Mouse (Mus musculus) cerebellum, postnatal 10 days (tissue): ENCODE measurements around the gene Ggn.
"Not testable (repeated sequence)": the region's sequence is repeated elsewhere in the genome, so short reads cannot be mapped to it uniquely, and the experiment has no call there.

Source experiments
- DNase-seq, 2 experiments: peaks; one replicate each; pipeline ENCODE4 v3.0.0; 2021; ENCODE audit warnings: mixed read lengths in 2 of 2

Gene Ggn

DNA sequence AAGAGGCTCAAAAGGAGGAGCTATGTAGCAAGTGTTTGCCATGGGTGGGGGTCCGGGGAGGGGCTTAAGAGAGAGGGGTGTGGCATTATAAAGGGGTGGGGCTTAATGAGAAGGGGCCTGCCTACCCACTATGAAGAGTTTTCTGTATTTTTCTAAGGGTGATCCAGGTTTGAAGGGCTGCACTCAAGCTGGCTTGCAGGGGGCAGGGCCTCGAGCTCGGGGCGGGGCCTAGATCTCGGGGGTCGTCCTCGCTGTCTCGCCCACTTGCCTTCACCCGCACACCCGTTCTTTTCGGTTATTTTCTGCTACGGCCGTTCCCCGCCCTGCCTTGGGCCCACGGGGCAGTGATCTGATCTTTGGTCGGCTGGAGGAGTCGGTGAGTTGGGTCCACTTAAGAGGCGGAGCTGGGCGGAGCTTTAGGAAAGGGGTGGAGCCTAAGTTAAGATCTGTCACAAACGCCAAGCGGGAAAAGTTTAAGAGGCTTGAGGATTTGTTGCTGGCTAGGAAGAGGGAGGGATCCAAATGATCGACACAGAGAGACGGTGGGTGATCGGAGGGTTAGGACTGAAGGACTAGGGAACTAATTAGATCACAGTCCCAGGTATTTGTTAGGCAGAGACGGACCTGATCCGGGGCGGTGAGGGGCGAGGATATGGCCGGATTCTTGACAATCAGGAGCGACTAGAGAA, at the start of gene Ggn, which contains the start of gene Spred3:
Gene Ggn (plus strand): TSS at position 145 of the 689 bp plus-strand sequence.
Gene Spred3 (minus strand): TSS at position 346 of the 689 bp plus-strand sequence.
- peak; percentile 69 to 72 for DNase-seq

GRCm38 (mm10) chr7:29122821-29123220, 47.2 kb upstream of the Ggn start:
- no peak for DNase-seq

- no peak for DNase-seq
These were observed 46.3 kb upstream of the Ggn start for GRCm38 (mm10) chr7:29123531-29124358.

DNA sequence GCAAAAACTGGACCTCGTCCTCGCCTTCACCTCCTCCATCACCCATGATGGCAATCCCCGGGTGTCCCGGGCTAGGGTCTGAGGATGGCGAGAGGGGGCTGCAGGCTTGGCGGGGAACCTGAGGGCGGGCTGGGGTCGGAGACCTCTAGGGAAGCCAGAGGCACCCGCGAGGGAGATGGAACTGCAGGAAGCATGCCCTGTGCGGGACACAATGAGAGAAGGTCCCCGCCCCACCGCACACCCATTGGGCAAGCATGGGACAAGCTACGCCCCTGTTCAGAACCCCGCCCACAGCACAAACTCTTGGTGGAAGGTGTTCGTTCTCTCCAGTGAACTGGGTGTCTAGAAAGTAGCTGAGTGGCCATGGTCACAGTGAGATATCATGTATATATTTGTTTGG, 45.0 kb upstream of the Ggn start, which contains the start of gene Ryr1:
Gene Ryr1 (minus strand): TSS at position 210 of the 400 bp plus-strand sequence.
- DNase-seq, result peak; percentile 32 to 44

DNA sequence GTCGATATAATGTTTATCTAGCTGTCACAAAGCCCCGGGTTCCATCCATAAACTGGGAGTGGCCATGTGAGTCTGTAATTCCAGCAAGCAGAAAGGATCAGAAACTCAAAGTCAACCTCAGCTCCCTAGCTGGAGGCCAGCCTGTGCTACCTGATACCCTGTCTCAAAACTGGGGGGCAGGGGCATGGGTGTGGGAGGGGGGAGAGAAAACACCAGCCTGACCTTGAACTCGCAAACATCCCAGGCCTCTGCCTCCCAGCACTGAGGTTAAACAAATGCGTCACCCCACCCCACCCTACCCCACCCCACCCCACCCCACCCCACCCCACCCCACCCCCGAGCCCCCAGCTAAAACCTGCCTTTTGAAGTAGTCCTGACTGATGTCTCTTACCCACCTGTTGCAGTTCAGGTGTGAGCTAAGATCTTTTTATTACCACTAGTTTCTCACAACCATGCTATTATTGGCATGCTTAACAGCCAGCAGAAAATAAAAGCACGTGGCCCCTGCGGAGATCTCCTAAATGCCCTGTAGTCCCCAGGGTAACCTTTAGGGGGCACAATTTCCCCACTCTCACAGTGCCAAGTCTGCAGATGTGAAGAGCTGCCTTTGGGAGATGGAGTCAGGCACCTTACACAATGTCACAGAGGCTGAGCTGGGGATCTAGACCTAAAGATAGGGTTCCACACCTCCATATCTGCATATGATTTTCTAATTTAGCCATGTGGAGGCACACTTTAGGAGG, 43.7 kb upstream of the Ggn start:
- peak; percentile 33 to 36 for DNase-seq

DNA sequence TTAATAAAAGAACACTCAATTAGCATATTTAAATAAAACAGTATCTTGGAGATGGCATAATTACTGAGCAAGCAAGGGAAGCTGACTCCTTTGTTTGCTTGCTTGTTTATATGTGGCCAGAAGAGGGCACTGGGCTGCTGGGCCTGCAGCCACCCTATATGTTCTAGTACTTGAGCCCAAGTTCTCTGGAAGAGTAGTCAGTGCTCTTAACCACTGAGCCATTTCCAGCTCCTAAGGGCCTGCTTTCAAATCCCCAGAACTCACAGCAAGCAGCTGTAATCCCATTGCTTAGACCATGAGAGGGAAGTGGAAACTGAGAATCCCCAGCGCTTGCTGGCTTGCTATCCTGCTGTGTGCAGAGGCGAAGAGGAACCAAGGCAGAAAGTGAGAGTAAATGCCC, 41.3 kb upstream of the Ggn start:
- peak in 1 of 2 experiments; percentile 23 for DNase-seq

- no peak for DNase-seq
These were observed 35.8 kb upstream of the Ggn start for GRCm38 (mm10) chr7:29134230-29134629.

GRCm38 (mm10) chr7:29134693-29135386, 35.2 kb upstream of the Ggn start, which contains the start of gene Rasgrp4:
Rasgrp4 (plus strand) TSS chr7:29134851.
- DNase-seq, result peak; percentile 30 to 39

GRCm38 (mm10) chr7:29137429-29137828, 32.6 kb upstream of the Ggn start:
- no peak for DNase-seq

GRCm38 (mm10) chr7:29139237-29139636, 30.8 kb upstream of the Ggn start:
- not testable (repeated sequence) for DNase-seq

GRCm38 (mm10) chr7:29141416-29141815, 28.6 kb upstream of the Ggn start:
- no peak for DNase-seq

DNA sequence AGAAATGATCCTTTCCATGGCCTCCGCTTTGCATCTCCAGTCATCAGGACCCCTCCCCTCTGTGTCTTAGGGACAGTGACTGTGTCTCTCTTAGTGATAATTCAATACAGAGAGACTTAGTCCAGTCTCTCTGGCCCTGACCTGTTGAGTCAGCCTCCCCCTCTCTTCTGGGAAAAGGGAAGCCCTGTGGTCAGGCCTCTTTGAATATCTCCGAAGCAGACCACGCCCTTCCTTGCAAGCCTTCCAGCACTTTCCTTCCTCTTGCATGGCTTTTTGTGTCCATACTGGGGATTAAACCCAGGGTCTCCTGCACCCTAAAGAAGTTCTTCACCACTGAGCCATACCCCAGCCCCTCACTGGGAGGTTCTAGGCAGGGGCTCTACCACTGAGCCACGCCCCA, 26.0 kb upstream of the Ggn start:
- DNase-seq, result no peak

DNA sequence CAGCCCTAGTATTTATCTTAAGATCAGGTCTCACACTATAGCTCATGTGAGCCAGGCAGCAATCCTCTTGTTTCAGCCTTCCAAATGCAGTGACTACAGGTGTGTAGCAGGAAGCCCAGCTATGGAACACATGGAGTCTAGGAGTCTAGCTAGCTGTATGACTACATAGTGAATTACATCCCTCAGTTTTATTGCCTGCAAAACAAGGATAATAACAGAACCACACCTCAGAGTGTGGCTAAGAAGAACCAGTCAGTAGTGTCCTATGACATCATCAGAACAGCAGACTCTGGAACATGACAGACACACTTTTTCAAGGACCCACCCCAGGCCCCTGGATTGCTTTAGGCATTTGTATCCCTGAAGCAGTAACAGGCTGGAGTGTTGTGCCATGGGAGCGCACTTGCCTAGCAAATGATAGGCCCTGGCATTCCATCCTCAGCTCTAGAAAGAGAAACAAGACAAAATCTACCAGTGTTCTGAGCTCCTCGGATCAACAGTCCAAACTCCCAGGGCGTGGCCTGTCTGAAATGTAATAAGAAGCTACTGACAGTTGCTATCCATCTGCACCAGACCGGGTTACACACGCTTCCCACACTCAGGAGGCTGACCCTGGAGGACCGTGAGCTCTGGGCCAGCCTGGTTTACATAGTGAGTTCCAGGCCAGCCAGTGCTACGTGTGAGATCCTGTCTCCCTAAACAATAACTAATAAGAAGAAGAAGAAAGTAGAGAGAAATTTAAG, 23.2 kb upstream of the Ggn start:
- DNase-seq, result no peak

DNA sequence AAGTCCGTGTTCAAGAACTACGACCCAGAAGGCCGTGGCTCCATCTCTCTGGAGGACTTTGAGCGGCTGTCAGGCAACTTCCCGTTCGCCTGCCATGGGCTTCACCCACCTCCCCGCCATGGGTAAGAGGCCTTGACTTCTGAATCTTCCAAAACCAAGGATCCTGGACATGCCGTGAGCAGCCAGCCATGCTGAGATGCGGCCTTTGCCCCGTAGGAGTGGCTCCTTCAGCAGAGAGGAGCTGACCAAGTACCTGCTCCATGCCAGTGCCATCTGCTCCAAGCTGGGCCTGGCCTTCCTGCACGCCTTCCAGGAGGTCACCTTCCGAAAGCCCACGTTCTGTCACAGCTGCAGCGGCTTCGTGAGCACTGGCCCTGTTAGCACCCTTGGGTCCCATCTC, 21.2 kb upstream of the Ggn start:
- DNase-seq, result no peak

DNA sequence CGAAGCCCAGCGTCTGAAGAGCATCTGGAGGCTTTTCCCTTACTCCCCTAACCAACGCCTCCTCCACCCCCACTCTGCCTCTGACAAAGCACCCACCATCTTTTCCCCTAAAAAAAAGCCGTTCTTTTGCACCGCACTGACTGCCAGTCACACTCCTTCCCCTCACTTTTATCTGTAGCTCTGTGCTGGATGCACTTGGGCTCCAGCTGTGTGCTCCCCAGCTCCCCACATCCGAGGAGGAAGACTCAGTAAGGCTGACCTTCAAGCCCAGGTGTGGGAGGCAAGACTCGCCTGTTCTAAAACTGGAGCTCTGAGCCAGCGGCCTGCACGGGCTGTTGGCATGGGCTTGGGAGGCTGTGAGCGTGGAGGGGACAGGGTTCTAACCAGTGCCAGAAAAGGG, 18.5 kb upstream of the Ggn start:
- no peak for DNase-seq

DNA sequence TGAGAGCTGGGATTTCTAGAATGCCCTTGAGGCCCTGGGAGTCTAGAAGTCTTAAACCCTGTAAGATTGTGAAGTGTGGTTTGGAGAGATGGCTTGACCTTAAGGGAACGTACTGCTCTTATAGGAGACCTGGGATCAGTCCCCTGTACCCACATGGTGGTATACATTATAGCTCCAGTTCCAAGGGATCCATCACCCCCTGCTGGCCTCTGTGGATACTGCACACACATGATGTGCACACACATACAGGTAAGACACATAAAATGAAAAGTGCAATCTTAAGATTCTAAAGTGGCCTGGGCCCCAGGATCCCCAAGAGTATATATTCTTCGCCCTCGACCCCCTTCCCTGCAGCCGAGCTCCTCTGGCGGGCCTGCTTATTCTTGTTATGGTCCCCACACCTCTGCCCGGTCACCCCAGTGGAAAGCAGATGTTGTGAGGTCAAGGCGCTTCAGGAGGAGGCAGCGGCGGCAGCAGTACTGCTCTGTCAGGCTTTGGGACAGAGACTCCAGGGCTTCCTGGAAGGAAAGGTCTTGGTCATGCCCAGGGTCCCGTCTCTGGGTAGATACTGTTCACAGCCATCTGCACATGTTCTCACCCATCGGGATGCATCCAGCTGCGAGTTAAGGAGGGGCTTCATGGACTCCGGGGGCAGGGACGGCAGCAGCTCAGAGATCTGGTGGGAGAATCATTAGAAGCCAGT, 15.8 kb upstream of the Ggn start:
- peak in 1 of 2 experiments; percentile 39 for DNase-seq

- peak; percentile 95 to 96 for DNase-seq
These were observed 14.7 kb upstream of the Ggn start for GRCm38 (mm10) chr7:29155196-29155837.

DNA sequence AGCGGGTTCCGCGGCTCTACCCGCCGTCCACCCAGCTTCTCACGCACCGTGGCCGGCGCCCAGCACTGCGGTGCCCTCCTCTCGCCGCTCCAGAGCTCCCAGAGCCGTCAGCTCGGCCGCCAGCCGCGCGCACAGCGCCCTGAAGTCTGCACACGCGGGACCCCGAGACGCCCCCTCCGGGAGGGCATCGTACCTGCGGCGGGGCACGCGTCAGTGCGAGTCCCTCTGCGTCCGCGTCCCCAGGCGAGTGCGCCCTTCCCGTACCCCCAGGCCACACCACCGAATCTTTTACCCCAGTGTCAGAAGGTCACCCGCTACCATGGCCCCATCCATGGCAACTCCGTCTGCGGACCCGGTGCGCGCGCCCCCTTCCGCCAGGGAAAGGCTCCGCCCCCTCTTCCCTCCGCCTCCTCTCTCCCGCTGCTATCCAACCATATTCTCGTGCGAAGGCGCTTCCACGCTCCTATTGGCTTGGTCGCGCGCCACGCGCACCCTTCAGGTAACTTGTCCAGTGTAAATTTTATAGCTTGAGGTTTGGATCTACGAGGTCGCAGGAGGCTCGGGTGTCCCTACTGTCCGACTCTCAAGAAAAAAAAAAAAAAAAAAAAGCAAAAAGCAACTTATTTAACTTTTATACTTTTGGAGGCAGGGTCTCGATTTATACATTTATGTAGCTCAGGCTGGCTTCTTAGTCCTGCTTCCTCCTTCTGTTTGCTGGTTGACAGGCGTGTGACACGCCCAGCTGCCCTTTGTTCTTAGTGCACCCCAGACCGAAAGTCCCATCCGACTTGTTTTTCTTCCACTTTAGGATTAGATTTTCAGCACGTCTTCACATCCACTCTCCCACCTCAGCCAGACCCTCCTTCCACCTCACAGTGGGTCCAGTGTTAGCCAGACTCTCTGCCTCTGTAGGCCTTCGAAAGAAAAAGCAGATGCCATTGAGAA, 13.9 kb upstream of the Ggn start, which contains the start of gene Fam98c:
Gene Fam98c (minus strand): TSS at position 397 of the 945 bp plus-strand sequence.
- peak; percentile 95 to 96 for DNase-seq

GRCm38 (mm10) chr7:29158264-29158663, 11.7 kb upstream of the Ggn start:
- DNase-seq, result peak in 1 of 2 experiments; percentile 48
